Mouse (Mus musculus) c-Kit-positive CD71-positive TER-119-negative erythroid progenitor cells, embryonic 14.5 days (primary cell): ENCODE measurements at regions not wholly inside any gene's neighbourhood (a gene's known extent, or its start where the extent isn't known, plus 50 kb on each side); places are given as distances from the start of the nearest gene placed in this dataset.

Experiments used
- DNase-seq: peaks from one replicate; pipeline ENCODE4 v3.0.0-alpha.2; 2013; ENCODE audit warnings: low read depth

GRCm38 (mm10) chr16:24255037-24255436, 138.3 kb upstream of the Lpp start:
- no peak for DNase-seq

GRCm38 (mm10) chr16:24254590-24254989, 138.7 kb upstream of the Lpp start:
- DNase-seq, result no peak

GRCm38 (mm10) chr16:24254143-24254542, 139.2 kb upstream of the Lpp start:
- DNase-seq, result no peak

- DNase-seq, result no peak
These were observed 146.0 kb upstream of the Lpp start for GRCm38 (mm10) chr16:24247291-24247690.

GRCm38 (mm10) chr16:24238075-24238555, 155.2 kb upstream of the Lpp start:
- DNase-seq, result no peak

- no peak for DNase-seq
These were observed 155.9 kb upstream of the Lpp start for GRCm38 (mm10) chr16:24237425-24237824.

- no peak for DNase-seq
These were observed 156.3 kb upstream of the Lpp start for GRCm38 (mm10) chr16:24237013-24237412.

- no peak for DNase-seq
These were observed 156.8 kb upstream of the Lpp start for GRCm38 (mm10) chr16:24236511-24236910.

GRCm38 (mm10) chr16:24234795-24235194, 158.5 kb upstream of the Lpp start:
- no peak for DNase-seq

GRCm38 (mm10) chr16:24232001-24232530, 161.2 kb upstream of the Lpp start:
- no peak for DNase-seq

GRCm38 (mm10) chr16:24231506-24231905, 161.8 kb upstream of the Lpp start:
- DNase-seq, result no peak

GRCm38 (mm10) chr16:24229002-24229607, 164.2 kb upstream of the Lpp start:
- DNase-seq, result no peak

GRCm38 (mm10) chr16:24225897-24226296, 167.4 kb upstream of the Lpp start:
- no peak for DNase-seq

- no peak for DNase-seq
These were observed 168.2 kb upstream of the Lpp start for GRCm38 (mm10) chr16:24225090-24225489.

- no peak for DNase-seq
These were observed 169.4 kb upstream of the Lpp start for GRCm38 (mm10) chr16:24223901-24224300.

- no peak for DNase-seq
These were observed 169.8 kb upstream of the Lpp start for GRCm38 (mm10) chr16:24223527-24223880.

- DNase-seq, result no peak
These were observed 170.4 kb upstream of the Lpp start for GRCm38 (mm10) chr16:24222759-24223526.

- no peak for DNase-seq
These were observed 171.3 kb upstream of the Lpp start for GRCm38 (mm10) chr16:24221992-24222391.

GRCm38 (mm10) chr16:24220613-24221012, 172.7 kb upstream of the Lpp start:
- no peak for DNase-seq

- no peak for DNase-seq
These were observed 173.6 kb upstream of the Lpp start for GRCm38 (mm10) chr16:24219691-24220090.

- no peak for DNase-seq
These were observed 174.5 kb upstream of the Lpp start for GRCm38 (mm10) chr16:24218850-24219185.

GRCm38 (mm10) chr16:24218162-24218849, 175.0 kb upstream of the Lpp start:
- no peak for DNase-seq

GRCm38 (mm10) chr16:24216828-24217227, 176.5 kb upstream of the Lpp start:
- no peak for DNase-seq
